Mouse (Mus musculus): Measurements from ENCODE around the gene Spag17.

The Spag17 gene

GRCm38 (mm10) chr3:99964345-99964744 is 79.1 kb downstream of the Spag17 start:
- DNase-seq (ENCODE audit: low read depth, low spot score) = no peak

- DNase-seq (ENCODE audit: low read depth, low spot score) = no peak
Observed at GRCm38 (mm10) chr3:99965863-99966262, 80.7 kb downstream of the Spag17 start.

- no peak for DNase-seq (ENCODE audit: low read depth, low spot score)
Observed at GRCm38 (mm10) chr3:99966285-99966684, 81.1 kb downstream of the Spag17 start.

GRCm38 (mm10) chr3:99970766-99971165 is 85.6 kb downstream of the Spag17 start:
- no peak for DNase-seq (ENCODE audit: low read depth, low spot score)

GRCm38 (mm10) chr3:99981046-99981445 is 95.8 kb downstream of the Spag17 start:
- DNase-seq (ENCODE audit: low read depth, low spot score) = no peak

- DNase-seq (ENCODE audit: low read depth, low spot score) = no peak
Observed at GRCm38 (mm10) chr3:100004676-100005075, 119.5 kb downstream of the Spag17 start.

- no peak for DNase-seq (ENCODE audit: low read depth, low spot score)
Observed at GRCm38 (mm10) chr3:100009807-100010206, 124.6 kb downstream of the Spag17 start.

GRCm38 (mm10) chr3:100014110-100014509 is 128.9 kb downstream of the Spag17 start:
- no peak for DNase-seq (ENCODE audit: low read depth, low spot score)

GRCm38 (mm10) chr3:100031291-100031690 is 146.1 kb downstream of the Spag17 start:
- DNase-seq (ENCODE audit: low read depth, low spot score) = no peak

GRCm38 (mm10) chr3:100032969-100033368 is 147.8 kb downstream of the Spag17 start:
- DNase-seq (ENCODE audit: low read depth, low spot score) = peak; percentile 44

GRCm38 (mm10) chr3:100034366-100034956 is 149.3 kb downstream of the Spag17 start:
- peak; percentile 34 for DNase-seq (ENCODE audit: low read depth, low spot score)

- DNase-seq (ENCODE audit: low read depth, low spot score) = no peak
Observed at GRCm38 (mm10) chr3:100035097-100035496, 149.9 kb downstream of the Spag17 start.

GRCm38 (mm10) chr3:100036846-100037245 is 151.6 kb downstream of the Spag17 start:
- DNase-seq (ENCODE audit: low read depth, low spot score) = no peak

- no peak for DNase-seq (ENCODE audit: low read depth, low spot score)
Observed at GRCm38 (mm10) chr3:100074406-100074805, 189.2 kb downstream of the Spag17 start.

GRCm38 (mm10) chr3:100102386-100103092 is 217.3 kb downstream of the Spag17 start:
- DNase-seq (ENCODE audit: low read depth, low spot score) = peak; percentile 8

GRCm38 (mm10) chr3:100106736-100107135 is 221.5 kb downstream of the Spag17 start:
- DNase-seq (ENCODE audit: low read depth, low spot score) = no peak

GRCm38 (mm10) chr3:100118681-100119080 is 233.5 kb downstream of the Spag17 start:
- DNase-seq (ENCODE audit: low read depth, low spot score) = no peak

GRCm38 (mm10) chr3:100121961-100122360 is 236.8 kb downstream of the Spag17 start:
- DNase-seq (ENCODE audit: low read depth, low spot score) = no peak

- DNase-seq (ENCODE audit: low read depth, low spot score) = no peak
Observed at GRCm38 (mm10) chr3:100122445-100122844, 237.2 kb downstream of the Spag17 start.

- no peak for DNase-seq (ENCODE audit: low read depth, low spot score)
Observed at GRCm38 (mm10) chr3:100160682-100161445, 275.7 kb downstream of the Spag17 start.

- DNase-seq (ENCODE audit: low read depth, low spot score) = no peak
Observed at GRCm38 (mm10) chr3:100161665-100162314, 276.6 kb downstream of the Spag17 start.
